Mouse (Mus musculus) liver, embryonic 13.5 days (tissue): ENCODE measurements around the gene Pknox1. TPM values are rescaled to one million over a fixed set of nuclear protein-coding genes. Genes with fewer than 3 reads are reported as not detected.

ENCODE experiments used
- ATAC-seq: fragments of 200-750 bp; cut with Nextera tagmentation; 2 replicates; pipeline ENCODE4 v1.8.0; 2017; ENCODE audit warnings: low read depth, mild to moderate bottlenecking, moderate number of reproducible peaks, moderate library complexity
- DNase-seq: peaks from one replicate; pipeline ENCODE4 v3.0.0; 2022
- H3K27ac ChIP-seq: fragments of 300-500 bp; sonication (generic); 2 replicates; pipeline ENCODE4 v1.5.1; 2015; ENCODE audit warnings: moderate library complexity, mild to moderate bottlenecking, inconsistent platforms
- H3K27me3 ChIP-seq: fragments of 300-500 bp; sonication (generic); 2 replicates; pipeline ENCODE4 v1.6.1; 2015; ENCODE audit warnings: mild to moderate bottlenecking, inconsistent platforms
- H3K36me3 ChIP-seq: fragments of 300-500 bp; sonication (generic); 2 replicates; pipeline ENCODE4 v1.6.1; 2015; ENCODE audit warnings: mild to moderate bottlenecking, inconsistent platforms
- H3K4me1 ChIP-seq: fragments of 300-500 bp; sonication (generic); replicated peaks from 2 replicates; pipeline ENCODE4 v1.6.1; 2015; ENCODE audit warnings: inconsistent platforms
- H3K4me2 ChIP-seq: fragments of 300-500 bp; sonication (generic); 2 replicates; pipeline ENCODE4 v1.6.1; 2015; ENCODE audit warnings: inconsistent platforms, mild to moderate bottlenecking, moderate library complexity
- H3K4me3 ChIP-seq: fragments of 300-500 bp; sonication (generic); replicated peaks from 2 replicates; pipeline ENCODE4 v1.5.1; 2015; ENCODE audit warnings: mild to moderate bottlenecking, inconsistent platforms
- H3K9ac ChIP-seq: fragments of 300-500 bp; sonication (generic); 2 replicates; pipeline ENCODE4 v1.6.1; 2015; ENCODE audit warnings: mild to moderate bottlenecking, inconsistent platforms
- H3K9me3 ChIP-seq: fragments of 300-500 bp; sonication (generic); replicated peaks from 2 replicates; pipeline ENCODE4 v1.6.1; 2016; ENCODE audit warnings: inconsistent platforms
- WGBS: fragments of 180-500 bp; shearing (Covaris S2); methylation state at CpG from one replicate; pipeline ENCODE4 v1.1.7; 2015; ENCODE audit not compliant: insufficient replicate concordance; 5-methylcytosine and 5-hydroxymethylcytosine counted together
- polyA plus RNA-seq: library from polyadenylated mRNA; unstranded; fragments of >200 nt; fragmentation: Nextera tagmentation; extraction: Ambion mirVana; gene quantifications from 2 replicates; pipeline ENCODE4 v1.2.1, GENCODE M21; 2015

Gene Pknox1
- polyA plus RNA-seq, 1 experiment from 2014 or later: 11.1 TPM

DNA sequence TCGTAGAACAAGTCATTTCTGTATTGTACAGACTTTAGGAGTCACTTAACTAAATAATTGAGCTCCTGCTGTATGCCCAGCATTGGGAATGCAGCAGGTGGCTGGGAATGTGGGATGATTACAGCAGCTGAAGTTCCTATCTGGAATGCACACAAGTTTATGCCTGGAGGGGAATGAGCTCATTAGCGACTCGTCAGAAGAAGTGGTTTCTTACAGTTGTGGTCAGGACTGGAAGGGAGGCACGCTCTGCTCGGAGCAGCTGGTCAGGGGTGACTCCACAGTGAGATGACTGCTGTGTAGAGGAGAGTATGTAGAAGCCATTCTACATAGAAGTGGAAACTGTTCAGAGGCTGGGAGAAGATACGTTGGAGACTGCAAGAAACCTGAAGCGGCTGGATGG, 10.1 kb downstream of the Pknox1 start:
- no peak overlapping the region for H3K27ac ChIP-seq
- no peak for ATAC-seq
- no peak overlapping the region for H3K4me3 ChIP-seq
- no peak overlapping the region for H3K4me2 ChIP-seq
- no peaks in the 10 kb centered on the region for H3K9me3 ChIP-seq
- 56% methylated on average over 7 of the region's 7 CpGs for WGBS
- H3K27me3 ChIP-seq: no peaks in the 10 kb centered on the region
- H3K36me3 ChIP-seq: 0 out of 2 replicates have a peak, but pooled peaks cover 4% of the 10 kb centered on the region
- H3K9ac ChIP-seq: no peak overlapping the region
- DNase-seq: no peak
- peaks cover 11% of the 10 kb centered on the region; the same call in 1 of the 2 replicates for H3K4me1 ChIP-seq

DNA sequence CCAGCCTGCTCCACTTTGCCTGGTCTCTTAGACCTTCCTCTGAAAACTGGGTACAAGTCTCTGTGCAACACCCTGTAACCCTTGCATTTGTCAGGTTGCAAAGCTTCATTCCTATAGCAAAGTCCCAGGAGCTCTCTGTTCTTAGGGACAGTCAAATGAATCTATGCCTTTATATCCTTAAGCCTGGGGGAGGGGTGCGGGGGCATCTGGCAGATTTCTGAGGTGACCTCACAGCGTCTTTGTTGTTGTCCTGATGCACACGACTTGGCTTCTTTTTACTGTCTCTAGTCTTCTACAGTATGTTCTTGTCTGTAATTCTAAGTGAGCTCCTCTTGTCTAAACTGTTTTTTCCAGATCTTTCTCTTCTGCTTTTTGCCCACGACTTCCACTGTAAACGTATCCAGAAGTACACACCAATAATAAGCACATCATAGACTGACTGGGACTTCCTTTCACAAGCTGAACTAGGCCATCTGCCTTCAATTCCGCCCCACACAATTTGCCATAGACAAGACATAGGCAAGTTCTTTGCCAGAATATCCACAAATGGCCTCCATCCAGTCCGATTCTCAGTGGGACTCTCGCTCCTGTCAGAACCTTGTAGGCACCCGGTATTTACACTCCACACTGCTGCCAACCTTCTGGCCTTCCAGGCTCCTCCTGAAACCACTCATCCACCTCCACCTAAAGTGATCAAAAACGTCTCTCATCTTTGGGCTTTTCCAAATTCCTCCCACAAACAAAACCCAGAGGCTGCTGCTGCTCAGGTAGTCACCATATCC, 12.1 kb downstream of the Pknox1 start:
- 66% methylated on average over 10 of the region's 10 CpGs for WGBS
- Histone ChIP-seq H3K4me1 (peaks cover 4% of the 10 kb centered on the region; the same call in 1 of the 2 replicates), H3K9me3 (no peaks in the 10 kb centered on the region), H3K4me3 (no peak overlapping the region), H3K9ac (no peak overlapping the region), H3K4me2 (no peak overlapping the region), H3K36me3 (0 out of 2 replicates have a peak, but pooled peaks cover 4% of the 10 kb centered on the region), H3K27ac (no peak overlapping the region), H3K27me3 (no peaks in the 10 kb centered on the region)
- no peak for DNase-seq
- ATAC-seq: no peak

DNA sequence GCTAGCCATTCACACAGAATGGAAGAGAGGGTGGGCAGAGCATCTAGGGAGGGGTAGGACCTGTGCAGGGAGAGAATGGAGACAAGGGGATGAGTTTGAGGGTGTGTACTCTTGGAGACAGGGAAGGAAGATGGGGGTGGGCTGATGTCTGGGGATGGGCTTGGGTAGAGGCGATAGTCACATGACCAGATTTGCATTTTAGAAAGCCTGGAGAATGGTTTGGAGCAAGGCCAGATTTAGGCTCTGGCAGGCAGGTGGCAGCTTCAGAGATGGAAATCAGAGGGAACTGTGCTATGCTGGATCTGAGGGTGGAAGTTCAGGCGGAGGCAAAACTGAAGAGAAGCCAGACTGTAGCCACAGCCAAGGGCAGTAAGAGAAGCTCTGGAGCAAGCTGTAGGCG, 15.8 kb downstream of the Pknox1 start:
- H3K4me2 ChIP-seq: no peak overlapping the region
- WGBS: 67% methylated on average over 3 of the region's 3 CpGs
- no peak overlapping the region for H3K4me3 ChIP-seq
- H3K27ac ChIP-seq: no peak overlapping the region
- no peaks in the 10 kb centered on the region for H3K9me3 ChIP-seq
- H3K4me1 ChIP-seq: no peaks in the 10 kb centered on the region
- ATAC-seq (no peak), DNase-seq (no peak)
- H3K9ac ChIP-seq: no peak overlapping the region
- H3K27me3 ChIP-seq: no peaks in the 10 kb centered on the region
- peaks cover 7% of the 10 kb centered on the region; the same call in 1 of the 2 replicates for H3K36me3 ChIP-seq

DNA sequence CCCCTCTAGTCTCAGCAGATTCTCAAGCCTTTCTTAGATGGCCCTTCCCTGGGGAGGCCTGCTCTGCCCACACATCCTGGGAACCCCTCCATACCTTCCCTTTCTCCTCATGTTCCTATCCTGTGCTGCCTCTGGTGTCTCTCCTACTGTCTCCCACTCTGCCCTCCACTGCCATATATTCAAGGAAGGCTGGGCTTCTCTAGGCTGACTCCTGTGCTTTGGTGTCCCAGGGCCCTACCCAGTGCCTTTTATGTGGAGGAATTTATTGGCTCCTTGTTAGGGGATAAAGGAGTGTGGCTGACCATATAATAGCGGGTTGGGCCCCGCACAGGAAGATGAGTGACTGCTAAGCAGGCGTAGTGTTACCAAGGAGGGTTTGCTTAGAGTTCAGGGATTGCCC, 18.7 kb downstream of the Pknox1 start:
- 72% methylated on average over 3 of the region's 3 CpGs for WGBS

DNA sequence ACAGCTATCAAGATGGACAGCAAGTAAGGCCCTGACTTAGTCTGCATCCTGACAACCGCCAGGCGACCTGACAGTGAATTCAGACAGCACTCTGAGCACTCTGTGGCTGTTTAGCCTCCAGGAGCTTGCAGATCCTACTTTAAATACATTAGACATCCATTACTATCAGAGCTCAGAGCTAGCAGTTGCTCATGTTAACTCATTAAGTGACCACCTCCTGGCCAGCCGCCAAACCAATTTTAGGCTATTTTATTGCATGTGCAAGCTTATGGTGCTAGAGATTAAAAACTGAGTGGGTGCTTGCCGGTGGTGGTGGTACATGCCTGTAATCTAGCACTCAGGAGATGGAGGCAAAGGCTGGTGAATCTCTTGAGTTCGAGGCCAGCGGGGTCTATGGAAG, 19.2 kb downstream of the Pknox1 start:
- no peak for DNase-seq
- Histone ChIP-seq H3K4me2 (no peak overlapping the region), H3K9ac (no peak overlapping the region), H3K27me3 (no peaks in the 10 kb centered on the region), H3K9me3 (no peaks in the 10 kb centered on the region), H3K4me1 (peaks cover 10% of the 10 kb centered on the region; the same call in 1 of the 2 replicates), H3K4me3 (no peak overlapping the region), H3K27ac (no peak overlapping the region), H3K36me3 (peaks cover 13% of the 10 kb centered on the region)
- ATAC-seq: no peak
- WGBS: 82% methylated on average over 6 of the region's 6 CpGs

More for the DNA sequence above, 18.7 kb downstream of the Pknox1 start:
- H3K9me3 ChIP-seq: no peaks in the 10 kb centered on the region
- no peak overlapping the region for H3K27ac ChIP-seq
- DNase-seq (no peak), ATAC-seq (no peak)
- peaks cover 9% of the 10 kb centered on the region for H3K36me3 ChIP-seq
- H3K27me3 ChIP-seq: no peaks in the 10 kb centered on the region
- no peak overlapping the region for H3K9ac ChIP-seq
- peaks cover 10% of the 10 kb centered on the region; the same call in 1 of the 2 replicates for H3K4me1 ChIP-seq
- H3K4me2 ChIP-seq: no peak overlapping the region
- H3K4me3 ChIP-seq: no peak overlapping the region

DNA sequence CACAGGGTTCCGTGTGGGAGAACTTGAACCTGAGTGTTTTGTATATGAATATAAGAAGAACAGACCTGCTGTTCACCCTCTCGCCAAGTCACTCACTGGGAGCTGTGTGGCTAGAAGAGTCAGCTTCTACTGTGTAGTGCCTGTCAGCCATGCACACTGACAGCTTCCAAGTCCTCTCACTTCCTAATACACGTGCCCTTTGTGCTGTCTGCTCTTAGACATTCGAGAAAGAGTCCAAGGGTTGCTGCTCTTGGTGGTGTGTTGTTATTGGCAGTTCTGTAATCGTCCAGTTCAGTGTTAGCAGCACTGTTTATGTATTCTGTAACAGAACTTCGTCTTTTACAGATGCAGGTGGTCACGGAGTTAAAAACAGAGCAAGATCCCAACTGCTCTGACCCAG, 23.6 kb downstream of the Pknox1 start:
- Histone ChIP-seq H3K4me3 (no peak overlapping the region), H3K9ac (no peak overlapping the region), H3K4me1 (peaks cover 10% of the 10 kb centered on the region; the same call in 1 of the 2 replicates), H3K36me3 (peaks cover 32% of the 10 kb centered on the region), H3K27ac (no peak overlapping the region), H3K9me3 (no peaks in the 10 kb centered on the region), H3K27me3 (no peaks in the 10 kb centered on the region), H3K4me2 (no peak overlapping the region)
- DNase-seq (no peak), ATAC-seq (no peak)
- 59% methylated on average over 7 of the region's 7 CpGs for WGBS

DNA sequence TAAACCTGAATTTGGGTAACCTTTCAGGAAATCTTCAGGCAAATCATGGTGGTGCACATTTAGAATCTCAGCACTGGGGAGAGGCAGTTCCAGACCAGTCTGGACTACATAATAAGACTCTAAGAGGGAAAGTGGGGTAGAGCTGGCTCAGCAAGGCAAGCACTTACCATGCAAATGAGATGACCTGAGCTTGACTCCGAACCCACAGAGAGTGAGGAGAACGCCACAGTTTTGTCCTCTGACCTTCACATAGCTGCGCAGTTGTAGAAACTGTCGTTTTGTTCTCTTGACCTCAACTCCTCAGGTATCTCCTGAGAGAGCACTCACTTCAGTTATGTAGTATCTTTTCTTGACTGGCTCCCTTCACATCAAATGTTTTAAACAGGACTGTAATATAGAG, 24.2 kb downstream of the Pknox1 start:
- H3K27me3 ChIP-seq: no peaks in the 10 kb centered on the region
- DNase-seq (no peak), ATAC-seq (no peak)
- H3K4me2 ChIP-seq: no peak overlapping the region
- H3K4me3 ChIP-seq: no peak overlapping the region
- WGBS: 81% methylated on average over 4 of the region's 4 CpGs
- peaks cover 10% of the 10 kb centered on the region; the same call in 1 of the 2 replicates for H3K4me1 ChIP-seq
- no peaks in the 10 kb centered on the region for H3K9me3 ChIP-seq
- no peak overlapping the region for H3K27ac ChIP-seq
- H3K36me3 ChIP-seq: peaks cover 32% of the 10 kb centered on the region
- no peak overlapping the region for H3K9ac ChIP-seq

DNA sequence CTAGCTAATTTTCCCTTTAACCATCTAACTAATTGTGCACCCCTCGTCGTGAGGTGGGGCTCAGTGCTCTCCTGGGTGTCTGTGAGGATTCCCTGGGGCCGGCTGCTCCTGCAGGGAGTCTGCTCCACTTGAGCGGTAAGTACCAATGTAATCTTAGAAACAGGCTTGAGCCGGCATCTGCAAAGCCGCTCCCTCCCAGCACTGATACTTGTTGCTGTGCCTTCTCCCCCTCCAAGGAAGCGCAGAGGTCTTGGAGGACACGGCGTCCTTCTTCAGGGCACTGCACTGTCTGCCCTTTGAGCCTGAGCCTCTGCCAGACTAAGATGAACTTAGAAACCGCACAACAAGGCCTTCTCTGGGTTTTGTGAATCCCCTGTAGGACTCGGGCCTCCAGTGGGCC, 26.3 kb downstream of the Pknox1 start:
- WGBS: 83% methylated on average over 11 of the region's 11 CpGs
- ATAC-seq (no peak), DNase-seq (no peak)
- no peaks in the 10 kb centered on the region for H3K9me3 ChIP-seq
- 0 out of 2 replicates have a peak, but pooled peaks cover 7% of the 10 kb centered on the region for H3K4me1 ChIP-seq
- no peak overlapping the region for H3K27ac ChIP-seq
- H3K4me2 ChIP-seq: no peak overlapping the region
- no peak overlapping the region for H3K4me3 ChIP-seq
- H3K27me3 ChIP-seq: no peaks in the 10 kb centered on the region
- no peak overlapping the region for H3K9ac ChIP-seq
- peaks cover 38% of the 10 kb centered on the region for H3K36me3 ChIP-seq

DNA sequence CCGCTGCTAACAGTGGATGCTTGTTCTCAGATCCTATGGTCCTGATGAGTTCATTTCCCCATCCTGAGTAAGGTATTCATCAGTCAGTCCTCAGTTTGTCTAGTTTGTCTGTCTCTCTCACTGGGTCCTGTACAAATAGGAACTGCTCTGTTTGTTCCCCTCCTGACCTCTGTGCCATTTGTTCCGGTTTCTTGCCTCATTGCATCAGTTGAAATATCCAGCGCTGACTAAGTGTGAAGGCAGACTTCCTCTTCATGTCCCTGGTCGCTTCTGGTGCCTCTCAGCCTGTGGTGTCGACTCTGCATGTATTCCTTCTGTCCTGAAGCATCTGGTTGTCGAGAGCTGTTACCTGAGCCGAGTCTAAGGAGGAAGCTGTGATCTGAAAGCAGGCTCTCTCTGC, 30.1 kb downstream of the Pknox1 start:
- Histone ChIP-seq H3K27ac (no peak overlapping the region), H3K4me3 (no peak overlapping the region), H3K4me2 (no peak overlapping the region), H3K9me3 (no peaks in the 10 kb centered on the region), H3K9ac (no peak overlapping the region), H3K4me1 (no peaks in the 10 kb centered on the region), H3K36me3 (peaks cover 29% of the 10 kb centered on the region), H3K27me3 (no peaks in the 10 kb centered on the region)
- DNase-seq: no peak
- ATAC-seq: no peak
- 49% methylated on average over 7 of the region's 7 CpGs for WGBS

DNA sequence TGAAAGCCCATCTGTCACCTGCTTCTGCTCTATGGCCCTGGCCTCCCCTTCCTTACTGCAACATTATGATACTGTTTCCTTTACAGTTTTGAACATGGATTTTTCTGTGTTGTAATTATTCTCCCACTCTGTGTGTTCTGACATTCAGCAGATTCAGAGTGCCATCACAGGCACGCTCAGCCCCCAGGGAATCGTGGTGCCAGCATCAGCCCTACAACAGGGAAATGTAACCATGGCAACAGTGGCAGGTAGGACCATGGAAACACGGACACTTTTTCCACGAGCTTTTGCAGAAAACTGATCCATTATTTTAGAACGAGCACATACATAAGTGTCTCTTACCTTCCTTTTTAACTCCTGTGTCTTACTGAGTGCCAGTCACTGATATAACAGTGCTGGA, 30.5 kb downstream of the Pknox1 start:
- no peak overlapping the region for H3K27ac ChIP-seq

DNA sequence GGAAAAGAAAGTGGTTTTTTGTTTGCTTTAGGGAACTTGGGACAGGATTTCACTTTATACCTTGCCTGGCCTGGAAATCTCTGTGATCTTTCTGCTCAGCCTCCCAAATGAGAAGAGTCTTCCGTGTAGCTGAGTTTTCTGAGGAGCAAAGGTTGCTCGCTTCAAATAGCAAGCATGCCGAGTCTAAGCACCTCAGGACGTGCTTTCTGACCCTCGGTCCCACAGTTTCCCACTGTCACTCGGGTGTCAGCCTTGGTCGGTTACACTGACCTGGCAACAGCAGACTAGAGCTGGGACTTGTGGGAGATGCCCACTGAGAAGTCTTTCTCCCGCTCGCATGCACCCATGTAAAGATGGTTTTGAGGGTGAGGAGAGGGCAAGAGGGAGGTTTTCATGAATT, 33.4 kb downstream of the Pknox1 start:
- ATAC-seq: no peak
- Histone ChIP-seq H3K27me3 (no peaks in the 10 kb centered on the region), H3K4me2 (no peak overlapping the region), H3K4me1 (no peaks in the 10 kb centered on the region), H3K9ac (no peak overlapping the region), H3K4me3 (no peak overlapping the region), H3K27ac (no peak overlapping the region), H3K9me3 (no peaks in the 10 kb centered on the region), H3K36me3 (peaks cover 38% of the 10 kb centered on the region)
- 77% methylated on average over 9 of the region's 9 CpGs for WGBS
- no peak for DNase-seq

More for the DNA sequence above, 30.5 kb downstream of the Pknox1 start:
- Histone ChIP-seq H3K4me3 (no peak overlapping the region), H3K4me1 (no peaks in the 10 kb centered on the region), H3K36me3 (peaks cover 31% of the 10 kb centered on the region), H3K4me2 (no peak overlapping the region), H3K9me3 (no peaks in the 10 kb centered on the region), H3K27me3 (no peaks in the 10 kb centered on the region), H3K9ac (no peak overlapping the region)
- 74% methylated on average over 5 of the region's 5 CpGs for WGBS
- ATAC-seq (no peak), DNase-seq (no peak)

DNA sequence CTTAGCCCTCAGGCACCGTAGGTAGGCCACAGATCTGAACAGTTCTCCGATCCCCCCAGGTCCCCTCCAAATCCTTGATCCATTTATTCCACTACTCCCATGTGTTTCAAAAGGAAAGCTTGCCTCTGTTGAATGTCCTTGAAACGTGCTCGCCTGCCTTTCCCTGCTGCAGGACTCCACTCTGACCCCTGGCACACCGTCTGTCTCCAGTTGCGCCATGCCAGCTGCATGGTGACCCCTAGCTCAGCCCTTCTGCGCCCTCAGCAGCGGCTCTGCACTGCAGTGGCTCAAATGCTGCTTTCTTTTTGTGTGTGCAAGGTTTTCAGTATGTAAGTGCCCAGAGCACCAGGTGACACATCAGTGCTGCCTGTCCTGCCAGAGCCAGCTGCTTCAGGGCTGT, 34.1 kb downstream of the Pknox1 start:
- 76% methylated on average over 8 of the region's 8 CpGs for WGBS
- Histone ChIP-seq H3K9ac (no peak overlapping the region), H3K27ac (no peak overlapping the region), H3K9me3 (no peaks in the 10 kb centered on the region), H3K4me3 (no peak overlapping the region), H3K4me2 (no peak overlapping the region), H3K27me3 (no peaks in the 10 kb centered on the region), H3K36me3 (peaks cover 44% of the 10 kb centered on the region), H3K4me1 (no peaks in the 10 kb centered on the region)
- no peak for DNase-seq
- ATAC-seq: no peak
